Mouse (Mus musculus) fat pad, adult 2 months (tissue): ENCODE measurements around the gene Nr5a1.

Source experiments
- DNase-seq: peaks from one replicate; pipeline ENCODE4 v3.0.0-alpha.2; 2011; ENCODE audit warnings: low read depth, low spot score; ENCODE audit errors: extremely low read depth

Gene Nr5a1

DNA sequence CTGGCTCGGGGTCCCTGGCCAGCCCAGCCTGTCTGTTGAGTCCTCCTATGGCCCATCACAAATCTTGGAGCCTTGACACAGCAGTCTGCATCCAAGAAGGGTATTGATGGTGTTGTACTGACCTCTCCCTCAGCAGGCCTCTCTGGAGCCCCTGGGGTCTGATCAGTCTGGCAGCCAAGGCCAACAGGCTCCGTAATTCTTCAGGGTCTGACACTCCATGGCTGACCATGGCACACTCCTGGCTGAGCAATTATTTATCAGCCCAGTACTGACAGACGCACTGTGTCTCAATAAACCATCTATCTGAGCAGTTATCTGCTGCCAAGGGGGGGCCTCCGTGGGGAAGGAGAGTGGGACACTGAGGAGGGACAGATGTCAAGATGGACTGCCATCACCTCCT, 9.3 kb downstream of the Nr5a1 start:
- DNase-seq: no peak

DNA sequence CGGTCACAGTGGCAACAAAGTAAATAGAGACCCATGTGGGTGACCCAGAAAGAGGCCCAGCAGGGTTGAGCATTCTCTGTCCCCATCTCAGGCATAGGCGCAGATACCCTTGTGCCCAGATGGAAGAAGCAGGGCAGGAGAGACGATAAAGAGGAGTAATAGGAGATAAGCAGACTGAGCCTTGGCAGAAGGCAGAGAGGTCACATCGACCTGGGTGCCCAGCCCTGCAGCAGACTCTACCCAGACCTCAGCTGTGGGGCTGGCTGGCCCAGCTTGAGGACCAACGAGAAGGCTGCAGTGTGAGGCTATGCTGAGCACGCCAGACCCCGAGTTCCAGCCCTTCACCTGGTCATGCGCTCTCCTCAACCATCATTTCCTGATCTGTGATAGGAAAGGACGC, 10.0 kb downstream of the Nr5a1 start:
- DNase-seq: no peak

GRCm38 (mm10) chr2:38700177-38700576, 14.2 kb downstream of the Nr5a1 start:
- DNase-seq: no peak

DNA sequence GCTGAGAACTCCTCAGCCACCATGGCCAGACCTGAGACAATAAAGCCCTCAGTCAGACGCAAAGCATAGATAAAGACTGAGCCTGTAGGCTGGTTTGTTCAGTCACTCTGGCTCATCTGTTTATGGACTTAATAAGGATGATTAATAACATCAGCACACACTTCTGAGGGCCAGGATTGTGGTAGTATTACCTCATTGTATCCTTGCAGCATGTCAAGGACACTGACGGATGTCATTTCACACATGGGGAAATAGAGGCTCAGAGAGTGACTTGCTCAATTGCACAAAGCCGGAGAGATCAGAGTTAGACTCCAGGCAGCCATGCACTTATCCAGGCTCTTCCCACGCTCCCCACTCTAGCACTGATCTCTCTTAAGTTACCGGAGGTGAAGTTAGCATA, 15.7 kb downstream of the Nr5a1 start:
- DNase-seq: peak; percentile 34

DNA sequence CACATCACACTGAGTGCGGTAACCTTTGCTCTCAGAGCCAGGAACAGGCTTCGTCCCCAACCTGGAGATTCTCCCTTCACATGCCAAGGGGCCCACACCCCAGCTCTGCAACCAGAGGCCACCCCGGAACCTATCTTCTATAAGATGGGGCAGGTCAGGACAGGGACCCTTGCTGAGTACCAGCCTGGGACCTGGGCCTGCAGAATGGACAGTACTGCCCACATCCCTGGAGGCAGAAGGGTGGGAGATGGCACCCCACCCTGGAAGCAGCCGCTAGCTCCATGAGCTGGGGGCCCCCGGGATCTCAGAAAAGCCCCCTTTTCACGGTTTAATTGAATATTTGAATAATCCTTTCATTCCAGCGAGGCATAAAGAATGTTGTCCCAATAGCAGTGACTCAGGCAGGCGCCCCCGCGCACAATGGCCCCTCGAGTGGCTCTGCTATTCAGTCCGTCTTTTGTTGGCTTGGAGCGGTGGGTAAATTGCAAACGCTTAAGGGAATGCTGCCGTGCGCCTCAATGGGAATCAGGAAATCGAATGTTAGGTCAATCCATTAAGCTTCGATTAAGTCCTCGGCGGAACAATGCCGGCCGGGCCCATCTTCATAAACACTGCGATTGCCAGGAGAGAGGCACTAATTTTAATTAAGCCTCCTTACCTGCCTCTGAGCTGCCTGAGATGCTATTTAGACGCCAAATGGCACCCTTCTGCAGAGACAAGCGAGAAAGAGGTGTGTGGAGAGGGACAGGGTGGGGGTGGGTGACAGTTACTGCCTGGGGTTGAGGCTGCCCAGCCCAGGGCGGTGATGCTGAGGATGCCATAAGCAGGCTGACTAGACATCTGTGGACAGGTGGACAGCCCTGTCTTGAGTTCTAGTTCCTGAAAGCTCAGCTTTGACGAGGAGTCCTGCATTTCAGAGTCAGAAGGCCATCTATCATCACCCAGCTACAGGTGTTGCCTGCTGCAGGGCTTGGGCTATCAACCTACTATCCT, 16.9 kb downstream of the Nr5a1 start:
- no peak for DNase-seq

DNA sequence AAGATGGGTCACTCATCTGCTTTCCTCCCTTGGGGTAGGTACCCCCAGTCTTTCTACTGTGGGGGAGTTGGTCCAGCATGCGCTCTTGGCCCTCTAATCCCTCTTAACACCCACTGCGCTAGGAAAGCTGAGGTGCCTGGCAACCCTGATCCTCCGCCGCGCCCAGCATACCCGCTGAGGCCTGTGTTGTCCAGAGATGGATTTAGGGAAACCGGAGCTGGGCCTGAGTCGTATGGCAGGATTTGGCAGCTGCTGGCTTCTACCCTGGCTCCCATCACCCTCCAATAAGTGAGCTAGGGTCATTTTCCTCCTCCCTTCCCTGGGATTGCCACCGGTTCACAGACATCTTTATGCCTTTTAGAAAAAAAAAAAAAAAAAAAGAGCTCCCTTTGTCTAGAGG, 18.6 kb downstream of the Nr5a1 start:
- DNase-seq: no peak

GRCm38 (mm10) chr2:38691542-38691941, 22.8 kb downstream of the Nr5a1 start:
- DNase-seq: no peak

GRCm38 (mm10) chr2:38689881-38690280, 24.5 kb downstream of the Nr5a1 start:
- no peak for DNase-seq

DNA sequence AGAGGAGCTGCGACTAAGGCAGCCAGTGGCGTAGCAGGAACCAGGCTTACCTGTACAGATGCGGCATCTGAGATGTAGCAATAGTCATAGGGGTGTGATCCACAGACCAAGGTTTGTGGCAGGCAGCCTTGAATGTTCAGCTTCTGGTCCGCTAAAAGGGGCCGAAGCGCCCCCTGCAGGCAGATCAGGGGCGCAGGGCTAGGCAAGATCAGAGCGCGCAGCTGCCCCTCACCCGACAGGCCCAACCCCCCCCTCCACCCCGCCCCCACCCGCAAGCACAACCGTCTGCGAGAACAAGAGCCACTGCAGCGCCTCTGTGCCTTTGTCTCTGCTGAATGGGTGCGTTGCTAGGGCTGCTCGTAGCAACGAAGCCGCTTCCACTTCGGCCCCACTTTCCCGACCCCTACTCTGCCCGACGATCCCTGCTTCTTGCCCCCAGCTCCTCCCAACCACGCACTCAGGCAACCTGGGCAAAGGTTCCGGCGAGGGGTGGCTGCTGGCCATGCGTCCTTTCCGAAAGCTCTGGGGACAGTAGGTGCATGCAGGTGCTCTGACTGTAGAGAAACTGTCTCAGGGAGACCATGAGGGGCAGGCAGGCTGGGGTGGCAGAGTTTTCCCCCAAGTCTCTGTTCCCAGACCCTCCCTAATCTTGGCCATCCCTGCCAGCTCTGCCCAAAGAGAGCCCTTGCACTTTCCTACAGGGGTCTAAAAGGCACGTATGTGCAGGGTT, 25.4 kb downstream of the Nr5a1 start:
- DNase-seq: no peak

- DNase-seq: no peak
These were observed 28.6 kb downstream of the Nr5a1 start for GRCm38 (mm10) chr2:38685746-38686145.

- DNase-seq: no peak
These were observed 31.3 kb downstream of the Nr5a1 start for GRCm38 (mm10) chr2:38683083-38683482.

DNA sequence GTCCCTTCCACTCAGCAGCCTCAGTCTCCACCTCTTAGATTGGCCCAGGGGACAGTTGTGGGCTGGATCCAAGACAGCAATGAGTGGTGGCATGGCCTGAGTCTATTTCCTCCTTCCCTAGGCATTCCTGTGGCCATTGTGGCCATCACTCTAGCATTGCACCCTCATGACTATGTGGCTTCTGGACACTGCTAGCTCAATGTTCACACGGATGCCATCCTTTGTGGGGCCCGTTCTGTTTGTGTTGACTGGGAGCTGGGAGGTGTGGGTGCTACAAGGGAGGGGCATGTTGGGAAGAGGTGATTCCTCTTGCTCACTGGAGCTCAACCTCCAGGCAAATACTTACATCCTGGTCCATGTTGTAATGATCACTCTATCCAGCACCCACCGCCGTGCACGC, 32.1 kb downstream of the Nr5a1 start:
- no peak for DNase-seq

DNA sequence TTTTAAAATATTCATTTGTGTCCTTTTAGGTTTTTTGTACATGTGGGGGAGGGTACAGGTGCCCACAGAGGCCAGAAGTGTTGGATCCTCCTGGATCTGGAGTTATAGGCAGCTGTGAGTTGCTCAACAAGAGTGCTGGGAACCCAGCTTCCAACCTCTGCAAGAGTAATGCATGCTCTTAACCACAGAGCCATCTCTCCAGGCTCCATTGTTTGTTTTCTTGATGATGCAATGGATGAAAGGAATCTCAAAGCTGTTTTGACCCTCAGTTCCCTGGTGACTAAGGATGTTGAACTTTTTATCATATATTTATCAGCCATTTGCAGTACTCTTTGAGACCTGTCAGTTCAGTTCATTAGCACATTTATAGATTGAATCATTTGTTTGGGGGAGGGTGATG, 35.4 kb downstream of the Nr5a1 start:
- no peak for DNase-seq

- DNase-seq: no peak
These were observed 38.9 kb downstream of the Nr5a1 start for GRCm38 (mm10) chr2:38675366-38675969.

GRCm38 (mm10) chr2:38672496-38672895, 41.8 kb downstream of the Nr5a1 start:
- DNase-seq: no peak

DNA sequence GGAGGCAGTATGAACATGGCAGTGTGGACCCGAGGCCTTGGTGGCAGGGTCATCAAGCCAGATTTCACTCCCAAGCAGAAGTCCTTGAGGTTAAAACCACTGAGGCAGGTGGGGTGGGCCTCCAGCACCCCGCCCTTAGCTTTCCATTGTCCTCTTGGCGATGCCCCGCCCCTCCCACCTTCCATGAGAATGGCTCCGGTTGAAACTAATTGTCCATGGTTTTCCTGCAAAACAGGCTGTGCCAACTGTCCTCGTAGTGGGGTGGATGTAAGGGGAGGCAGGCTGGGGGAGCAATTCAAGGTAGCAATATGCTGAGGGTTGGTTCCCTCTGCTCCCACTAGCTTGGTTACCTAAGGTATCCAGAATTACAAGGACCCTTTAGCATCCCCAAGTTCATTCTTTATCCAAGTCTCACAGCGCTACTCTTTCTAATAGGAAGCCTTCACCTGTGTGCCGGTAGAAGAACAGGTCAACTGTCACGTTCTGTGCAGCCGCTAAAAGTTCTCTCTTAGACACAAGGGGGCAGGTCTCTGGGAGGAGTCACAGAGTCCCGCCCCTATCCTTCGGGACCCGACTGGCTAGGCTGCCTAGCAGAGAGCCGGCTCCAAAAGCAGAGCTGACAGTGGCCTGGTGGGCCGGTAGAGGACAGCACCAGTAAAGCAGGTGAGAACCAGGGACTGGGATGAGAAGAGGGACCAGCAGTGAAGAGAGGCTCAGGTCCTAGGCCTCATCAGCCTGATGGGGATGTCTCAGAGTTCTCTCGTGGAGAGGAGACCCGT, 45.4 kb downstream of the Nr5a1 start:
- no peak for DNase-seq

DNA sequence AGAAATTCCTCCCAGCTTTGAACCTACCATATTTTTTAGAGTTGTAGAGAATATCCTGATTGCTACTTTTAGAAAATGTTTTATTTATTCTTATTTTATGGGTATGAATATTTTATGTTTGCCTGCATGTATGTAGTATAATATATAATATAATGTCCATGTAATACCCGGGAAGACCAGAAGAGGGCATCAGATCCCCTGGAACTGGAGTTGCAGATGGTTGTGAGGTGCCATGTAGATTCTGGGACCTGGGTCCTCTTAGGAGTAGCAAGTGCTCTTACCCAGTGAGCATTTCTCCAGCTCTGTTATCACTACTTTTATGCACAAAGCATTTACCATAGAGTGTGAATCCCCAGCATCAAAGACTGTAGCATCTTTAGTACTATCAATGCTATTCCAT, 52.9 kb downstream of the Nr5a1 start:
- DNase-seq: no peak

- no peak for DNase-seq
These were observed 56.0 kb downstream of the Nr5a1 start for GRCm38 (mm10) chr2:38658338-38658836.

- no peak for DNase-seq
These were observed 60.6 kb downstream of the Nr5a1 start for GRCm38 (mm10) chr2:38653694-38654093.

DNA sequence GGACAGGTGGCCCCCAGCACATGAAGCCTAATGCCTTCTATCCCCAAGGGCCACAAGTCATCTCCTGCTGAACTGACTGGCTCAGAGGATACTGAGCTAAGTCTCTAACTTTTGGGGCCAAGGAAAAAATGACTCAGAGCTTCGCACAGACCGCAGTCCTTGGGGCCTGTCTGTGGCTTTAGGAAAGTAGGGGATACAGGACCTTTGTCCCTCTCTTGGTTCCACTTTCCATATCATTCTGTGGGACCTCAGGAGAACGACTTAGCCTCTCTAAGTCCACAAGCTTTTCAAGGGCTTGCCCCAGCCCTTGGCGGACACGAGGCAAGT, 61.1 kb downstream of the Nr5a1 start:
- DNase-seq: no peak
